Mouse (Mus musculus): ENCODE results near the gene A730061H03Rik.

DNA sequence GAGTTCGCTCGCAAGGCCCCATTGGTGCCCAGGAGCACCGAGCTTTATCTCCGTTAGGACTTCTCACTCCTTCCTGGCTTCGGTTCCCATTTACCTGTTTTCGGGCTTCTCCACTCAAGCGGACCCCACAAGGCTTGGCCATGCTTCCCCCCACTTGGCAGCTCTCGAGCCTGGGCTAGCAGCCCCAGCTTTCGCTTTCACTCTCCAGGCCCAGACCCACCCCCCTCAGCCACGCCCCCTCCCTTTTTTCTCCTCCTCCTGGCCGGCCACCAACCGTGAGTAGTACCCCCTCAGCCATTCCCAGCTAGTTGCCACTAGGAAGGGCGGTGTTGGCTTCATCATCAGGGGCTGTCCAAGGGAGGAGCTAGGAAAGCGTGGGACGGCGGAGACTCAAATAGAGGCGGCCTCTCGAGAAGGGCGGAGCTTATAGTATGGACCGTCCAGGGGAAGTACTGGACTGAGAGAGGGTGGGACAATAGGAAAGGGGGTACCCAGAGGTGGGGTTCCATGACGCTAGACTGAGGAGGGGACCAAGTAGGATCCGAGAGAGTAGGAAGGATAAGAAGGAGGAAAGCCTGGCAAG lies 30.6 kb upstream of the A730061H03Rik start, which contains the start of gene Psme2:
- no peak for TF ChIP-seq CTCF (IDR thresholded peaks at IDR 0.05; ENCODE audit: low read depth, low read length)
- no peak for TF ChIP-seq TAL1 (conservative IDR thresholded peaks at IDR 0.05; ENCODE audit: low read depth, low read length)
- TF ChIP-seq GATA1 (IDR thresholded peaks at IDR 0.05; ENCODE audit: borderline replicate concordance, low read length): no peak
- no peak for TF ChIP-seq GATA2 (IDR thresholded peaks at IDR 0.05; ENCODE audit: borderline replicate concordance, low read depth, low read length)

All from G1E (cell line).